Mouse (Mus musculus): Measurements from ENCODE around the gene Dab2ip.

The Dab2ip gene

DNA sequence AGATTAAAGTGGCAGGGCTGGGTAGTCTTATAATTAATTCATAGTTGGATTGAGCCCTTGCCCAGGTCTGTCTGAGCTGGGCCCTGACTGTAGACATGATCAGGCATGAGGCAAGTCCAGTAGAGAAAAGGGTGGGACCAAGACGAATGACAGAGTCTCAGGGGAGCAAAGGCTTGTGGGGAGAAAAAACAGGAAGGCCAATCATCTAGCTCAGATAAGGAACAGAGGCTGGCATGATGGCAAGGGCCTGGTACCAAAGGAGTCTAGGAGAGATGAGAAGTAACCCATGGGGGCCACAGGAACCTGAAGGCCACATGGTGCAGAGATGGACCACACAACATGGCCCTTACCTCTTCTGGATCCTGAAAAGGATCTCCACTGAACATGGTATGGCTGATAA lies 158.1 kb downstream of the Dab2ip start:
- no peak for DNase-seq (ENCODE audit: low spot score in 2 of 2)

DNA sequence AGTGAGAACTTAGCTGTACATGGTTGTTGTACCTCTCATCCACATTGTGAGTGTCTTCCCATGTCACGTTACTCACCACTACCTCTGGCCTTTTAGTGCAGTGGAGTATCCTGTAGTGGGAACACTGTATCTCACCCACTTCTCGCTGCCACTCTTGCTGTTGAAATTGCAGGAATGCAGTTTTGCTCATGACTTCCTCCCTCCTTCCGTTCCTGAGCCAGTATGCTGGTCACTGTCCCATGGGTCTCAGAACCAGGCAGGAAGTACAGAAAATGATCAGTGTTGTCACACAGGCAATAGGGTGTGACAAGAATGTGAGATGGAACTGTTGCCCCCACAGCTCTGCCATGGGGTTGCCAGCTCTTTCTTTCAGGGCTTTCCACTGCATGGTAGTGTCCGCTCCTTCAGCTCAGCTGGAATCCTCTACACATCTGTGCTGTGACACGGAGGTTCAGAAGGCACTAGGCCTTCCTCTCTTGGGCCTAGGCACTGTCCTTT lies 160.0 kb downstream of the Dab2ip start:
- no peak for DNase-seq (ENCODE audit: low spot score in 2 of 2)

DNA sequence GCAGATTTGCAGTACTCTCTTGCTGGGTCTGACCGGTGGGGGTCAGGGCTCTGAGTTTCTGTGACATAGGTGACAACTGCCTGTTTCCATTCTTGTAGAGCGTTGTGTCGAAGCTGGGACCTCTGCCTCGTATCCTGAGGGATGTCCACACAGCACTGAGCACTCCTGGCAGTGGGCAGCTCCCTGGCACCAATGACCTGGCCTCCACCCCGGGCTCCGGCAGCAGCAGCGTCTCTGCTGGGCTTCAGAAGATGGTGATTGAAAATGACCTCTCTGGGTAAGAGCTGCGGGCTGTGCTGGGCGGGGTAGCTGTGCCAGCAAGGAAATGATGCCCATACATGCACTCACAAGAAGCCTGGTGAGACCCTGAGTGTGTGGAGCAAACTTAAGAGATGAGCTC lies 160.6 kb downstream of the Dab2ip start:
- no peak for DNase-seq (ENCODE audit: low spot score in 2 of 2)

DNA sequence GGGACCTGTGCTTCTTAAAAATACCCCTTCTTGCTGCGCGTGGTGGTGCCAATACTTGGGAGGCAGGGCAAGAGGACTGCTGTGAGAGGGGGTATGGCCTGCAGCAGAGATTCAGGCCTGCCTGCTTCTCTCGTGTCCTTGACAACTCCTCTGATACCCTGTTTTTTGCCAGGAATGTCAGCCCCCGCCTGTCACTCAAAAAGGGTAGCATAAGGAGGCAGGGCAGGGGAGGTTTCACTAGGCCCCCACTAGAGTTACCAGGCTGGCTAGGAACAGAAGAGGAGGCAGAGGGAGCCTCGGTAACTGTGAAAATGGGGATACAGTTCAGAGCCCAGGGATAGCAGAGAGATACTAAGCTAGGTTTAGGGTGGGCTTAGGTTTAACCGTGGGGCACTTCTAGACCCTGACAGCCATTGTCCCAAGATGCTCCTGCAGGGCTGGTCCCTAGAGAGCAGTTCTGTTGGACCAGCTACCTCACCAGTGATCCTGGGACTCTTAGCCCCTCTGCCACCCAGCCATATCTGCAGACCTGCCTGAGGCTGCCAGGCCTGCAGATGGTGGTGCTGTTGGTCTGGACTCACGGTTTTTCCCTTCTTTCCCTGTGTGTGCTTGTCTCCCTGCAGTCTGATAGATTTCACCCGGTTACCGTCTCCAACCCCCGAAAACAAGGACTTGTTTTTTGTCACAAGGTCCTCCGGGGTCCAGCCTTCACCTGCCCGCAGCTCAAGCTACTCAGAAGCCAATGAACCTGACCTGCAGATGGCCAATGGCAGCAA lies 161.4 kb downstream of the Dab2ip start:
- DNase-seq (ENCODE audit: low spot score in 2 of 2): no peak

DNA sequence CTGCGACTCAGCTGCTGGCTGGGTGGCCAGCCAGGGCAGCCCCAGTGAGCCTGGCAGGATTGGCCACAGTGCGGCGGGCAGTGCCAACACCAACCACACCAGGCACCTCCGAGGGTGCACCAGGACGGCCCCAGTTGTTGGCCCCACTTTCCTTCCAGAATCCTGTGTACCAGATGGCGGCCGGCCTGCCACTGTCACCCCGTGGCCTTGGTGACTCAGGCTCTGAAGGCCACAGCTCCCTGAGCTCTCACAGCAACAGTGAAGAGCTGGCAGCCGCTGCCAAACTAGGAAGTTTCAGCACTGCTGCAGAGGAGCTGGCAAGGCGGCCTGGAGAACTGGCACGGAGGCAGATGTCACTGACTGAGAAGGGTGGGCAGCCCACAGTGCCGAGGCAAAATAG lies 162.0 kb downstream of the Dab2ip start:
- DNase-seq (ENCODE audit: low spot score in 2 of 2): no peak

DNA sequence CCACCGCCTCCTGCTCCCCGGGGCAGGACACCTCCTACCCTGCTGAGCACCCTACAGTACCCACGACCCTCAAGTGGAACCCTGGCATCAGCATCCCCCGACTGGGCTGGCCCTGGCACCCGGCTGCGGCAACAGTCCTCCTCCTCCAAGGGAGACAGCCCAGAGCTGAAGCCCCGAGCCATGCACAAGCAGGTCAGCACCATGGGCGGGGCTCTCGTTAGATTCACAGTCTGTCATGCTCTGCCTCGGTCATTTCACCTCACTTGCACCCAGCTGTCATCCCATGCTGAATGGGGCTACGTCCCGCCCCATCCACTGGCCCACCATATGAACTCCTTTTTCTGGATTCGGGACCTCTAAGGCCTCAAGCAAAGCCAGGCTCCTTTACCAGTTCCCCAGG lies 162.5 kb downstream of the Dab2ip start:
- DNase-seq (ENCODE audit: low spot score in 2 of 2): no peak

DNA sequence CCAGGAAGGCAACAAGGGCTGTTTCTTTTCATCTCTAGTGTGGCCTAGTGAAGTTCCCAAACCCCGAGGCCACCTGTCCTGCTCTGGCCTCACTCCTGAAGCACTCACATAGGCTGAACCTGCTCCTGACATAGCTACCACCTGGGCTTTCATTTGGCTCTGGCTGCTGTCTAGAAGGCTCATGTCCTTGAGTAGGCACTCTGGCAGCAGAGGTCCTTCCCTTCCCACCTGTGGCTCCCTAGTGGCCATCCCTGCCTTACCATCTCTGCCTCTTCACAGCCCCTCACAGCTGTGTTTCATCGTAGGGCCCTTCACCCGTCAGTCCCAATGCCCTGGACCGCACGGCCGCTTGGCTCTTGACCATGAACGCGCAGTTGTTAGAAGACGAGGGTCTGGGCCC lies 162.9 kb downstream of the Dab2ip start:
- no peak for DNase-seq (ENCODE audit: low spot score in 2 of 2)

DNA sequence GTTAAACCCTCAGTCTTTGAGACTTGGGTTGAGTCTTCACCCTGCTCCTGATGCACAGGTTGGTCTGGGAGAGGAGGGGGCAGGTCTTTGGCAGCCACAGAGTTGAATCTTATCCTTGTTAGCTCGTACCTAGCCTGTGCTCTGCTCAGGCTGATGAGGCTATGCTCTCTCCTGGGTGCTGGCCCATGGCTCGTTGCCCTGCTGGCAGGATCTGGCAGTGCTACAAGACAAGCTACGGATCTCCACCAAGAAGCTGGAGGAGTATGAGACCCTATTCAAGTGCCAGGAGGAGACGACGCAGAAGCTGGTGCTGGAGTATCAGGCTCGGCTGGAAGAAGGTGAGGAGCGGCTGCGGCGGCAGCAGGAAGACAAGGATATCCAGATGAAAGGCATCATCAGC lies 164.8 kb downstream of the Dab2ip start:
- no peak for DNase-seq (ENCODE audit: low spot score in 2 of 2)

DNA sequence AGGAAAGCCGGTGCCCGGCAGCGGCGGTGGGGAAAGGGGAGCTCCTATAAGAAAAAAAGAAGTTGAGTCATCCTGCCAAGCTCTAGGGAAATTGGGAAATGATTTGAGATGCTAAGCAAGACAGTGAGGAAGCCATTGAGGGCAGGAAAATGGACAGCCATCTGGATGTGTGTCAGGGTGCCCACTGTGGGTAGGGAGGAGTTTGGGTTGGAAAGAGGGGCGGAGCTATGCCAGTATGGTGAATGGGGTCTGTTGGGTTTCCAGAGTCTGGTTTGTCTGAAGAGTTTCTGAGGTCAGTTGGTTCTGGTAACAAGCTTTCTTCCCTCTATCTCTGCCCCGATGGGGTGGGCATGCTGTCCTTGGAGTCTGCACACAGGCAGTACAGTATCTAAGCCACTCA lies 165.2 kb downstream of the Dab2ip start:
- DNase-seq (ENCODE audit: low spot score in 2 of 2): no peak

DNA sequence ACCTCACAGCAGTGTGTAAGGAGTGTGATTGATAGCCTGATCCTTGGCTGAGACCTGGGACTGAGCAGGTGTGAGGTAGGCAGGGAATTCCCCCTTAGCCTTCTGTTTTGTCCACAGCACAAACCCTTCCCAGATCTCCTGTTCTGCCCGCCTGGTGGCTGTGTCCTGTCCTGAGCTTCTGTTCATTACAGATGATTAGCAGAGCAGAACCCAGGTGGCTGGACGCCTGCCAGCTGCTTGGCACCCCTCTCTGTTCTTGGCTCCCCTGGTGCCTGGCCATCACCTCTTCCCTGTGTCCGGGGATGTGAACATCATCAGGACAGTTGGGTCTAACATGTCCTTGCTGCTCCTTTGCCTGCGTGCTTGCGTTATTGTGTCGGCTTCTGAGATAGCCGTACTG lies 165.6 kb downstream of the Dab2ip start:
- DNase-seq (ENCODE audit: low spot score in 2 of 2): no peak

DNA sequence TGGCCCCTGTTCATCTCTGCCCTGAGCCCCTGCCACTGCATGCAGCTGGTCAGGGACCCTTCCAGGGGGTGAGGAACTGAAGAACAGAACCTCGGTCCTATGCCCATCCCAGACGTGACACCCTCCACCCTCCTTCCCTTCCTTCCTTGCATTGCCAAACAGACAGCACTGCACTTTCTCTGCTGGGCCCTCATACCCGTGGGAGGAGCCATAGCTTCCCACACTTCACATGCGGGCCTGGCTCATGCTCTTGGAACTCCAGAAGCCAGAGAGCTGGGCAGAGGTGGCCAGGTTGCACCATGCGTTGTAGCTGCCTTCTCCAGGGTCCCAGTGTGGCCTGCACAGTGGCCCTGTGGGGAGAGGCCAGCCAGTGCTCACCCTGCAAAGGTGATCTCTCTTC lies 170.6 kb downstream of the Dab2ip start:
- no peak for DNase-seq (ENCODE audit: low spot score in 2 of 2)

DNA sequence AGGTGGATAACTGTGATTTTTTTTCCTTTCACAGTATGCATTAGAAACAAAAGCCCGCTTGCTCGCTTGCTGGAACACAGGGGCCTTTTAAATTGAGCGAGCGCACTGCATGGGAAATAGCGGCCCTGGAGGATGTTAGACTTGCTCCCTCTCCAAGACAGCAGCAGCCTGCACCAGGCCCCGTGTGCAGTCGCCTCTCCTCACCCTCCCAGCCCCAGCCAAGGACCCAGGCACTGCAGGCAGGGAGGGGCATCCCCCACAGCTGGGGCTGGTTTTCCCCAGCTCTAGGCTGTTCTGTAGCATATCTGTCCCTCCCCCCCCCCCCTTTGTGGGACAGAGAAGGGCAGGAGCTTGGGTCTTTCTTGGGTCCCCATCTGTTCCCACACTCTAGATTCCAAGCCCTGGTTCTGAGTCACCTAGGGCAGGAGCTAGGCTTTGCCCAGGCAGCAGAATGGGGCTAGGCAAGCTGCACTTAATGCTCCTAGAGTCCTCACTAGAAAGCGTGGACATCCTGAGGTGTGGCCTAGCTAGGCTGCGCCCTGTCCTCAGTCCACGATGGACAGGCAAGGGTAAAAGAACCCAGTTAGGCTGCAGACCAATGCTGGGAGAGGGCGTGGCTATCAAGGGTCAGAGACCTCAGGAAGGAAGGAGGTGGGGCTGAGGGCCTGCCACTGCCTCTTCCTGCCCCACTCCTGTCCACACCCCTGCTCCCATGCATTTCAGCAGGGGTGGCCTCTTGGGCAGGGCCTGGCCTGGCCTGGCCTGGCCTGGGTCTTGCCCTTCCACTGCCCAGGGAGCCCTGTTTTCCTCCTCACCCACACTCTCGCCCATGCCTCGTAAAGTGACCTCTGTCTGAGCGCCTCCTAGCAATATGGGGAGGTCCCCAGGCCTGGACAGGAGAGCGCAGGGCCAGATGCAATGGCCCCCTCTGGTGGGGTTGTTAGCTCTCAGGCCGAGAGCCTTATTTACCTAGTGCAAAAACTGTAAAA lies 171.3 kb downstream of the Dab2ip start:
- DNase-seq (ENCODE audit: low spot score in 2 of 2): peak in 1 of 2 experiments; percentile 47

DNA sequence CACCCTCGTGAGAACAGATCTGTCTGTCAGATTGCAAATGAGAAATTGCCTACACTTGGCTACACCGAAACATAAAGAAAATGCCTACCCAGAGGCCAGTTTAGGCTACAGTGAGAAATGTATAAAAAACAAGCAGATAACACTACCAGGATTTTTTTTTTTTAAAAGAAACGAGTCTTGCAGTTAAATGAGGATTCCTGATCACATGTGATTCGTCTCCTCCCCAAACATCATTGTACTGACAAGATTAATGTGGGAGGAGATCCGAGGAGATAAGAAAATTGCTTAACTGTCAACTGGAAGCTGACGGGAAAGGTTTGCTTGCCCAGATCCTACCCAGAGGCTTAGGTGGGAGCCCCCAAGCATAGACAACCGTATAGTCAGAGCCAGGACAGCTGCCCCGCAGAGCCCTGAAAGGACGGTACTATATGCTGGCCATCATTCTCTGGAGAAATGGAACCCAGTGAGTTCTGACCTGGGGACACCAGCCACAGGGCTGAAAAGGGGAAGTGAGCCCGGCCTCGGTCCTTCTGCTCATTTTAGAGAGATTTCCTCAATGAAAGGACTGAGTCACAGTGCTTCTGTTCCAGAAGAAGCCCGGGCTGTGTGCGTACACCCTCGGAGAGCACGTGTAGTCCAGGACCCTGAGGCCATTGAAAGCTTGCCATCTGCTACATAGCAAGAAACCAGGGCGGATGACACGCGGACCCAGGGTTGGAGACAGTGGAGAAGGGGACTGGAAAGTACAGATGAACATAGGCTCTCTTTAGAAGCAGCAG lies 173.8 kb downstream of the Dab2ip start:
- peak in 1 of 2 experiments; percentile 55 for DNase-seq (ENCODE audit: low spot score in 2 of 2)

DNA sequence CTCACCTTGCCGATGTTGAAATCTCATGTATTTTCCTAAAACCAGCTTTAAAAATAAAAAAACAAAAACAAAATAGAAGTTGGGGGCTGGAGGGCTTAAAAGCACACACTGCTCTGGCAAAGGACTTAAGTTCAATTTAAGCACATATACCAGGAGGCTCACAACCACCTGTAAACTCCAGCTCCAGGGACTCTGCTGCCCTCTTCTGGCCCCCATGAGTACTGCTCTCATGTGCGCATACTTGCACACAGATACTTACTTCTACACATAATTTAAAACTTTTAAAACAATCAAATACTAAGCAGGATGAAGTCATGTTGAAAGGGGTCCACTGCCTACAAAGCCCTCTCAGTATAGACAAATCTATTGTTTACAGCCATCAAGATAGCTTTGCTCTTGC lies 176.9 kb downstream of the Dab2ip start:
- peak in 1 of 2 experiments; percentile 30 for DNase-seq (ENCODE audit: low spot score in 2 of 2)

DNA sequence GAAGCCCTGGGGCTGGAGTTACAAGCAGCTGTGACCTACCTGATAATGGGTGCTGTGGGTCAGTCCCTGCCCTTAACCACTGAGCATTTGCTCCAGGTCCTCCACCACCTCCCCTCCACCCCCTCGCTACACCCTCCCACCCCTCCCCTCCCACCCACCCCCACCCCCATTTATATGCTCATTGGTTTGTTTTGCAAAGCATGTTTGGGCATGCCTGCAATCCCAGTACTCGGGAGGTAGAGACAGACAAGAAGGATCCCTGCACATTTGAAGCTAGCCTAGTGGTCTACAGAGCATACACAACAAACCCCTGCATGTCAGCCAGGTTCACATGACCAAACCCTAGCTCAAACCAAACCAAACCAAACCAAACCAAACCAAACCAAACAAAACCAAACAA lies 178.0 kb downstream of the Dab2ip start:
- no peak for DNase-seq (ENCODE audit: low spot score in 2 of 2)

DNA sequence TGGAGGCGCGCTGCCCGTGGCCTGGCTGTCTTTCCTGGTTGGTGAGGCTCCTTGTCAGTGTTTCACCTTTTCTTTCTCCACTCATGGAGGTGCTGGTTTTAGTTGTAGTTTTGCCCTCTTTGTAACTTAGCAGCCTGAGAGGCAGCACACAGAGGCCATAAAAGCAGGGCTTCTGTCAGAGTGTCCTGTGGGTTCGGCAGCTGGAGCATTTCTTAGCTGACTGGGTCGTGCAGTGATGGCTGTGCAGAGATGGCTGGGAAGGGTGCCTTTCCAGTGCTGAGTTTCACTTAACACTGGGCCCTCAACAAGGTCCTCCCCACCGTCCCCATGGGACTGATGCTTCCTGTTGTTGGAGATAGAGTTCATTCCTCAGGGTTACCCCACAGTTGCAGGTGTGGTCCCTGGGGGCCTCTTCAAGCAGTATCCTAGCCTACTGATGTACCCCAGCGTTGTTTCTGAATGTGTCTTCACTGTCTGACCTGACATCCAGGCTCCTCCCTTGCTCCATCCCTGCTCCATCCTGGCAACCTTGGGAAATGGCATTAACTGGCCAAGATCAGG lies 179.5 kb downstream of the Dab2ip start:
- peak in 1 of 2 experiments; percentile 49 for DNase-seq (ENCODE audit: low spot score in 2 of 2)

DNA sequence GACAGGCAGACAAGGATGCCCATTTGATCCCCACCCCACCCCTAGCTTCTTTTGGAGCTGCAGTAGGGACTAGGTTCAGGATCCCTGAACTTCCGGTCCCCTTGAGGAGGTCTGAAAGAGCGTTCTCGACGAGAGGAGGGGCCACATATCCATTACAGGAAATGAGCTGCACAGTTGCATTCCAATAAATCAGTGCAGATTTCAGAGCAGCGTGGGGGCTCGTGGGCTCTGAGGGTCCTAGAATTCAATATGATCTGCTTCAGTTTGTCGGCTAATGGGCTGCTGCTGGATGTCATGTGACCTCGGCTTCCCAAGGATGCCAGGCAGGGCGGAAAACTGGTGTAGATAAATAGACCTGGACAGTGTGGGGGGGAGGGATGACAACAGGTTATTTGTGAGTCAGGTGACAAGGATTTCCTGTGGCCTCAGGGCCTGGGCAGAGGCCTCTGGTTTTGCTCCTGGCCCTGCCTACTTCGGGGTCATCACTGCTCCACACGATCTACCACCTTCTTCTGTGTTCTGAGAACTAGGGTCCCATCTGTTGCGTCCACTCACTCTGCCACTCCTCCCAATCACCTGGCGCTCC lies 181.7 kb downstream of the Dab2ip start:
- DNase-seq (ENCODE audit: low spot score in 2 of 2): no peak

DNA sequence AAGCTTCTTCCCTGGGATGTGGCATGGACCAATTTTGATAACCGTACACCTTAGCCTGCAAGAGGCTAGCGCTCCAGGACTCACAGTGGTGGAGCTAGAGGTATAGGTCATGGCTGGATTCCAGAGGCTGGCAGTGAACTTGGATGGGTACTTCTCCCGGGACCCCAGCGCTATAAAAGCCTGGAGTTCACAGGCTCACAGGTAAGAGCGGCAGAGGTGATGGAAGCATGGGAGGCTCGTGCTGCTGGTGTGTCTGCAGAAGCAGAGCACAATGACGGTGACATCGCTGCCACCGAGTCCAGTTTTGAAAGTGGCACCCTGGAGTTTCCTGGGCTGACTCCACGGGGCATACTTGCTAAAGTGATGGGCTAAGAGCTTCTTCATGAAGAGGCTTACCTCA lies 187.8 kb downstream of the Dab2ip start:
- DNase-seq (ENCODE audit: low spot score in 2 of 2): no peak

DNA sequence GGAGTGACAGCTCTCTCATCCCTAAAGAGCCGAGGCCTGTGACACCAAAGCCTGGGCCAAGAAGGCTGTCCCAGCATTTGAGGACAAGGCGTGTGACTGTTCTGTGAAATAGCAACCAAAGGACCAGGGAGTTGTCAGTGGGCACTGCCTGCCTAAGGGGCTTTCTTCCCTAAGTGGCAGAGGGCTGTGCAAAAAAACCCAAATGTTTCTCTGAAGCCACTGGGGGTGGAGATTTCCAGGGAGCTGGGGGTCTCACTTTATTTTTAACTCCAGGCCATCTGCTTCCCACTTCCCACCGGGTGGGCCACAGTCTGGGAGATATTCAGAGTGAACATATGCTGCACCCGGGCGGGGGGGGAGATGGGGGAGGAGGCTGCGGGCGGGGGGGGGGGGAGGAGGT lies 188.6 kb downstream of the Dab2ip start:
- DNase-seq (ENCODE audit: low spot score in 2 of 2): no peak

DNA sequence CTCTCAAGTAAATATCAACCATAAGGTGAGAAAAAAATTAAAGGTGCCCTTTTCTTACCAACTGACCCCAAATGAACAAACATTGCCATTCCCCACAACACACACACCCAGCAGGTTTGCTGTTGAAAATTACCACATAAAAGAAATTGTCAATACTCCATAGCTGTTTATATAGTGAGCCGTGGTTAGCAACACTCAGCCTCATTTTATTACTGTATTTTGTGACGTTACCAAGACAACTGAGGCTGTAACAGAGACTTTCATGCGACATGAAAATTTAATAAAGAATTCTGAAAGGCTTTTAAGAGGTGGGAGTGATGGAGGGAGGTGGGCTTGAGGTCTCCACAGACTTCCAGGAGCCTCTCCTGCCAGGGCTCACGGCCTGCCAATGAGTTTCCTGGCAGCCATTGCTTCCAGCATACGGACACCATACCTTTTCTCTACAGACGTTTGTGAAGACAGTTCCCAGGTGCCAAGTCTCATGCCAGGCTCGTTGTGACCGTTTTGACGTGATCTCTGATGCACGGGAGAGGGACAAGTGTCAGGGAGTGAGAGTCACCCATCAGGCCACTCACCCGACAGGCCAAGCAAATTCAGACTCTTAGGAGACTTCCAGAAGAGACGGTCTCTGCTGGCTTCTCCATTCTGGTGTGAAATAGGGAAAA lies 189.4 kb downstream of the Dab2ip start:
- no peak for DNase-seq (ENCODE audit: low spot score in 2 of 2)
